Mouse (Mus musculus): ENCODE data around the gene Klhl31.

DNA sequence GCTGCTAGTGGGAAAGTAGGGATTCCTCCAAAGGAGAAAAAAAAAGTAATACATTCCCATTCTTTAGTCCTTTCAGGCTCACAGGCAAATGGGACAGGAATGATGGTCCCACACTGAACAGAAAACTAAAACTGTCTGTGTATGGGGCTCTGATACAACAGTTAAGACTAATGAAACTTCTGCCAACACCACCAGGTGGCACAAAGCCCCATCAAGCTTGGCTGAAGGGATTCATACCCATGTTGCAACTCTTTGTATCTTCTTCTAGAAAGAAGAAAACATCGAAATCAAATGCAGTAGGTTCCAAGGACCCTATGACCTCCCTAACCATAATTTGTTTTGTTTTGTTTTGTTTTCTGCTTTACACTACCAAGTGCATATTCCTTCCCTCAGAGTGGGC lies 57.1 kb downstream of the Klhl31 start:
- TF ChIP-seq POLR2A (IDR thresholded peaks at IDR 0.05; ENCODE audit: extremely low read depth, insufficient read depth, low read length), result no peak
- TF ChIP-seq CTCF (IDR thresholded peaks at IDR 0.05; ENCODE audit: extremely low read depth, insufficient read depth, low read length), result no peak

All from cortical plate, adult 2 months (tissue).